26 mouse cellular contexts compared by ENCODE assay signal in genomic region chr4:154697476-154697875, GRCm38 (mm10). TPM values are rescaled to one million over a fixed set of nuclear protein-coding genes. Genes with fewer than 3 reads are reported as not detected.
A peak's percentile ranks its signal among the peaks of the same experiment; 100 is the strongest.
DNase-seq lines count a peak whose midpoint lies in the region; ATAC-seq lines count a peak whose summit lies in the region.
"Had no signal": no experiment of that assay in that cellular context is flagged by ENCODE, and none has a peak within 500 bp of the region (broad histone marks: within the 10 kb centered on the region; RNA-seq: fewer than 3 reads in every experiment).

No protein-coding gene starts in this region.

- peak; percentile 70 for DNase-seq in heart, embryonic 10.5 days (ENCODE audit: low spot score)
- DNase-seq in heart, adult 18-20 months = no peak
- DNase-seq in thymus, adult 18-20 months = no peak
- DNase-seq: adrenal gland, postnatal 14 days; cerebellum, adult 18-20 months; cerebellum, postnatal 14 days; embryo, embryonic 11 days; gastrocnemius, adult 2 months; gastrocnemius, postnatal 25 days had no signal

- no peak for ATAC-seq in embryonic facial prominence, embryonic 13.5 days (ENCODE audit: insufficient number of reproducible peaks, insufficient read depth, low FRiP score, low TSS enrichment, low read depth)
- no peak for ATAC-seq in limb, embryonic 12.5 days (ENCODE audit: insufficient number of reproducible peaks, insufficient read depth, low FRiP score, low TSS enrichment, low read depth)
- no peak for ATAC-seq in midbrain, embryonic 13.5 days
- ATAC-seq: activated CD4-positive, CD25-positive, alpha-beta regulatory T cell, adult 4 months; forebrain, embryonic 14.5 days; hindbrain, postnatal 0 days; Patski had no signal

- no peaks in the 10 kb centered on the region for H3K36me3 ChIP-seq in heart, embryonic 10.5 days
- no peaks in the 10 kb centered on the region for H3K36me3 ChIP-seq in embryonic facial prominence, embryonic 13.5 days
- no peaks in the 10 kb centered on the region for H3K36me3 ChIP-seq in limb, embryonic 12.5 days
- H3K36me3 ChIP-seq in midbrain, embryonic 13.5 days = no peaks in the 10 kb centered on the region
- H3K36me3 ChIP-seq: embryonic facial prominence, embryonic 12.5 days; heart, embryonic 12.5 days; hindbrain, embryonic 13.5 days had no signal

- peaks cover 44% of the 10 kb centered on the region for H3K4me1 ChIP-seq in heart, embryonic 10.5 days
- peaks cover 17% of the 10 kb centered on the region for H3K4me1 ChIP-seq in embryonic facial prominence, embryonic 13.5 days
- peaks cover 85% of the 10 kb centered on the region for H3K4me1 ChIP-seq in limb, embryonic 12.5 days (replicated peaks)
- H3K4me1 ChIP-seq in midbrain, embryonic 13.5 days (replicated peaks) = peaks cover 6% of the 10 kb centered on the region; the same call in 1 of the 2 replicates

- H3K4me3 ChIP-seq in heart, embryonic 10.5 days = no peak overlapping the region
- H3K4me3 ChIP-seq in embryonic facial prominence, embryonic 13.5 days = no peak overlapping the region
- no peak overlapping the region for H3K4me3 ChIP-seq in limb, embryonic 12.5 days (replicated peaks)
- H3K4me3 ChIP-seq in midbrain, embryonic 13.5 days (replicated peaks) = no peak overlapping the region
- H3K4me3 ChIP-seq: embryonic facial prominence, embryonic 12.5 days; gastrocnemius, adult 2 months; heart, embryonic 12.5 days; hindbrain, embryonic 13.5 days had no signal

- no peaks in the 10 kb centered on the region for H3K9me3 ChIP-seq in heart, embryonic 10.5 days
- no peaks in the 10 kb centered on the region for H3K9me3 ChIP-seq in embryonic facial prominence, embryonic 13.5 days
- no peaks in the 10 kb centered on the region for H3K9me3 ChIP-seq in limb, embryonic 12.5 days
- H3K9me3 ChIP-seq in midbrain, embryonic 13.5 days = no peaks in the 10 kb centered on the region
- H3K9me3 ChIP-seq: embryonic facial prominence, embryonic 12.5 days; heart, embryonic 12.5 days; hindbrain, embryonic 13.5 days had no signal

- no peak overlapping the region for H3K27ac ChIP-seq in heart, embryonic 10.5 days
- peak overlapping the region; percentile 52 for H3K27ac ChIP-seq in embryonic facial prominence, embryonic 13.5 days
- H3K27ac ChIP-seq in limb, embryonic 12.5 days = peak overlapping the region; percentile 89
- H3K27ac ChIP-seq in midbrain, embryonic 13.5 days = no peak overlapping the region
- H3K27ac ChIP-seq: gastrocnemius, adult 2 months; hindbrain, embryonic 13.5 days; hindbrain, postnatal 0 days had no signal

- 78% methylated on average over 5 of the region's 5 CpGs for WGBS in heart, embryonic 10.5 days
- WGBS in embryonic facial prominence, embryonic 13.5 days = 72% methylated on average over 5 of the region's 5 CpGs
- WGBS in limb, embryonic 12.5 days = 73% methylated on average over 5 of the region's 5 CpGs
- WGBS in midbrain, embryonic 13.5 days = 74% methylated on average over 5 of the region's 5 CpGs

- H3K4me2 ChIP-seq in embryonic facial prominence, embryonic 13.5 days = no peak overlapping the region
- no peak overlapping the region for H3K4me2 ChIP-seq in limb, embryonic 12.5 days
- H3K4me2 ChIP-seq in midbrain, embryonic 13.5 days (replicated peaks) = no peak overlapping the region
- H3K4me2 ChIP-seq: embryonic facial prominence, embryonic 12.5 days; heart, embryonic 12.5 days; hindbrain, embryonic 13.5 days had no signal

- no peak overlapping the region for H3K9ac ChIP-seq in embryonic facial prominence, embryonic 13.5 days
- H3K9ac ChIP-seq in limb, embryonic 12.5 days (replicated peaks) = no peak overlapping the region
- no peak overlapping the region for H3K9ac ChIP-seq in midbrain, embryonic 13.5 days (replicated peaks)
- H3K9ac ChIP-seq: embryonic facial prominence, embryonic 12.5 days; heart, embryonic 12.5 days; hindbrain, embryonic 13.5 days had no signal

- H3K27me3 ChIP-seq in heart, embryonic 10.5 days (ENCODE audit: insufficient read depth, poor library complexity, severe bottlenecking) = peaks cover 10% of the 10 kb centered on the region
- peaks cover 7% of the 10 kb centered on the region for H3K27me3 ChIP-seq in embryonic facial prominence, embryonic 13.5 days
- H3K27me3 ChIP-seq in limb, embryonic 12.5 days = no peaks in the 10 kb centered on the region
- H3K27me3 ChIP-seq in midbrain, embryonic 13.5 days = no peaks in the 10 kb centered on the region
- H3K27me3 ChIP-seq: CH12.LX; hindbrain, embryonic 13.5 days had no signal

RNA-seq across cellular contexts. Expression of gene Actrt2, which starts 29.8 kb away (rescaled TPM):
- not detected in 2 replicates for polyA plus RNA-seq in heart, embryonic 10.5 days (2016; fragmentation: Nextera tagmentation; extraction: Ambion mirVana)
- total RNA-seq in heart, adult 18-20 months (2021) = not detected
- not detected in 2 replicates for polyA plus RNA-seq in embryonic facial prominence, embryonic 13.5 days (2015; fragmentation: Nextera tagmentation; extraction: Ambion mirVana)
- not detected in 2 replicates for polyA plus RNA-seq in limb, embryonic 12.5 days (2016; fragmentation: Nextera tagmentation; extraction: Ambion mirVana)
- polyA plus RNA-seq in midbrain, embryonic 13.5 days (2015; fragmentation: Nextera tagmentation; extraction: Ambion mirVana) = not detected in 2 replicates
- total RNA-seq: adrenal gland, adult 18-20 months; adrenal gland, postnatal 14 days; CH12.LX; common myeloid progenitor, adult 5-6 weeks; gastrocnemius, adult 2 months; gastrocnemius, postnatal 25 days; granulocyte monocyte progenitor cell, adult 5-6 weeks; heart, postnatal 25 days; hindbrain, postnatal 0 days had no signal
- polyA plus RNA-seq: activated CD4-positive, CD25-positive, alpha-beta regulatory T cell, adult 4 months; embryonic facial prominence, embryonic 12.5 days; forebrain, embryonic 14.5 days; heart, embryonic 12.5 days; heart, embryonic 16.5 days; hindbrain, embryonic 13.5 days; hindbrain, postnatal 0 days; intestine, embryonic 14.5 days; Patski had no signal

Comparison
In these comparisons a context has a peak if more than half of its experiments do, and no peak if none do; other contexts are left out.
1. H3K27ac ChIP-seq: peak in embryonic facial prominence, embryonic 13.5 days (single experiment) and limb, embryonic 12.5 days (single experiment); none in heart, embryonic 10.5 days (single experiment) and midbrain, embryonic 13.5 days (single experiment).